Mouse (Mus musculus): ENCODE results near the gene Acrbp. TPM values are rescaled to one million over a fixed set of nuclear protein-coding genes. Genes with fewer than 3 reads are reported as not detected.

Gene Acrbp
- total RNA-seq, 2 experiments from 2014 or later: 15.9 to 19.2 TPM

GRCm38 (mm10) chr6:125096597-125097345 lies 47.3 kb downstream of the Acrbp start:
- no peak for TF ChIP-seq CTCF (conservative IDR thresholded peaks at IDR 0.05)
- Histone ChIP-seq H3K27ac (peak overlapping the region; percentile 98), H3K4me3 (peak overlapping the region; percentile 85)
- DNase-seq (ENCODE audit: low spot score in 2 of 2): peak in 1 of 2 experiments; percentile 46

- no peak for DNase-seq (ENCODE audit: low spot score in 2 of 2)
- TF ChIP-seq CTCF (conservative IDR thresholded peaks at IDR 0.05): no peak
- Histone ChIP-seq H3K27ac (peak overlapping the region; percentile 98), H3K4me3 (peak overlapping the region; percentile 85)
Observed at GRCm38 (mm10) chr6:125097346-125097689, 47.8 kb downstream of the Acrbp start.

- TF ChIP-seq CTCF (conservative IDR thresholded peaks at IDR 0.05): no peak
- Histone ChIP-seq H3K27ac (peak overlapping the region; percentile 98), H3K4me3 (peak overlapping the region; percentile 85)
- DNase-seq (ENCODE audit: low spot score in 2 of 2): no peak
Observed at GRCm38 (mm10) chr6:125097951-125098350, 48.5 kb downstream of the Acrbp start.

DNA sequence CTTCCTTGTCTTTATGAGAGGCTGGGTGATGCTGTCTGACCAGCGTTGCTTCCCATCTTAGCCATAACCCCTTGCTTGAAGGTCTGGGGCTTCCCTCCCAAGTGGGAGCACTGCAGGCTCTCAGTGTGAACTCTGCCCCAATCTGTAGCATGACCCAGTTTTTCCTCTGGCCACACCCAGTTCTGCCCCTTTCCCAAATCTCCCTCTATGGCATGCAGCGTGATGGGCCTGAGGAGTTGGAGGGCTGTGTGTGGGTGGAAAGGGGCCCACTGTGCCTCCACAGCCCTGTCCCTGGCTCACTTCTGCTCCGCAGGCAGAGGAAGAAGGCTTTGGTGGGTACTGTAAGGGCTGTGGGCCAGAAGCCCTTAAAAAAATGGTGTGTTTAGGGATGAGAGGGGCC lies 49.0 kb downstream of the Acrbp start:
- no peak for DNase-seq (ENCODE audit: low spot score in 2 of 2)
- TF ChIP-seq CTCF (conservative IDR thresholded peaks at IDR 0.05): no peak
- Histone ChIP-seq H3K4me3 (peak overlapping the region; percentile 85), H3K27ac (peak overlapping the region; percentile 98)

DNA sequence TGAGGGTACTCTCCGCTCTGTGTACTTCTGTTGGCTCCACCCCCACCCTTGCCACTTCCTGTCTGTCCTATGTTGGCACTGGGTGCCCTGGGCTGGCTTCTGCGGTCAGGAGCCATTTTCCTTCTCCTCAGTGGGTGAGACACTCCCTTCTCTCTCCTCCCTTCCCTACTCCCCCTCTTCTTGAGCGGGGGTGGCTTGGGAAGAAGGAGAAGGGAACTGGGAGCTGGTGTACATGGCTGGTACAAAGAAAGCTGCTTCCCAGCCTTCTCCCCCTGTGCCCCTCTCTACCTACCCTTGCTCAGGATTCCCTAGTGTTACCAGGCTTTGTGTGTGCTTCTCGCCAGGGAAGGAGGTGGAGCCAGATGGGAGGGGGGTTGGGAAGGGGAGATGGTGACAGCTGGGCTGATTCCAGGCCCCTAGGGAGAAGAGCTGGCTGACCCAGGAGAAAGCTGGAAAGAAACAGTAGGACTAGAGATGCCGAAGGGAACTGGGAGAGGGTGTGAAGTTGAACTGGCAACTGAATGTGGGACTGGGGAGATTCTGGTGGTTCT lies 50.0 kb downstream of the Acrbp start:
- no peak for DNase-seq (ENCODE audit: low spot score in 2 of 2)
- Histone ChIP-seq H3K27ac (peak overlapping the region; percentile 98), H3K4me3 (peak overlapping the region; percentile 85)
- no peak for TF ChIP-seq CTCF (conservative IDR thresholded peaks at IDR 0.05)

- no peak for TF ChIP-seq CTCF (conservative IDR thresholded peaks at IDR 0.05)
- DNase-seq (ENCODE audit: low spot score in 2 of 2): no peak
- Histone ChIP-seq H3K27ac (no peak overlapping the region), H3K4me3 (no peak overlapping the region)
Observed at GRCm38 (mm10) chr6:125101444-125101843, 52.0 kb downstream of the Acrbp start.

DNA sequence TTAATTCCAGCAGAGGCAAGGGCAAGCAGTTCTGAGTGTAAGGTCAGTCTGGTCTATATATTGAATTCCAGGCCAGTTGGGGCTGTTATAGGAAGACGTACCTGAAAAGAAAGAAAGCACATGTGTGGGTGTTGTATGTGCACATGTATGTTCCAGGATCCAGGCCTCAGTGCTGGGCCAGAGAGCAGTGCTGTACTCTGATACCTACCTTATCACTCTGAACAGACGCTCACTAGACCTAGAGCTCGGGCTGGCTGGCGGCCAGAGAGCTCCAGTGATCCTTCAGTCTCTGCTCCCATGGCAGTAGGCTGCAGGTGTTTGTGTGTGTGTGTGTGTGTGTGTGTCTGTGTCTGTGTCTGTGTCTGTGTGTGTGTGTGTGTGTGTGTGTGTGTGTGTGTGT lies 54.7 kb downstream of the Acrbp start:
- DNase-seq (ENCODE audit: low spot score in 2 of 2): no peak
- TF ChIP-seq CTCF (conservative IDR thresholded peaks at IDR 0.05): no peak
- H3K27ac ChIP-seq: no peak overlapping the region
- H3K4me3 ChIP-seq: no peak overlapping the region

GRCm38 (mm10) chr6:125107705-125108104 lies 58.2 kb downstream of the Acrbp start:
- Histone ChIP-seq H3K4me3 (no peak overlapping the region), H3K27ac (no peak overlapping the region)
- no peak for DNase-seq (ENCODE audit: low spot score in 2 of 2)
- TF ChIP-seq CTCF (conservative IDR thresholded peaks at IDR 0.05): peak; percentile 63

- Histone ChIP-seq H3K4me3 (no peak overlapping the region), H3K27ac (no peak overlapping the region)
- TF ChIP-seq CTCF (conservative IDR thresholded peaks at IDR 0.05): no peak
- DNase-seq (ENCODE audit: low spot score in 2 of 2): no peak
Observed at GRCm38 (mm10) chr6:125109371-125109770, 59.9 kb downstream of the Acrbp start.

DNA sequence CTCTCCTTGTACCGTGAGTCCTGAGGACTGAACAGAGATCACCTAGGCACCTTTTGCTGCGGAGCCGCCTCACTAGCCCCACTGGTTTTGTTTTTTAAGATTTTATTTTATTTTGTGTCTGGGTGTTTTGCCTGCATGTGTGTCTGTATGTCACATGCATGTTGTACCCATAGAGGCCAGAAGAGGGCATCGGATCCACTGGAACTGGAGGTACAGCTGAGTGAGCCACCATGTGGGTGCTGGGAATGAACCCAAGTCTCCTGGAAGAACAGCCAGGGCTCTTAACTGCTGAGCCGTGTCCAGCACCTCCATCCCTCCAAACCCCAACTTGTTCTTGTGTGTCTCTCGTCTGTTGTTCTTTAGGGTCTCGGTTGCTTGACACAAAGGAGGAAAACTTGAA lies 61.4 kb downstream of the Acrbp start:
- H3K27ac ChIP-seq: no peak overlapping the region
- peak; percentile 71 for TF ChIP-seq CTCF (conservative IDR thresholded peaks at IDR 0.05)
- no peak overlapping the region for H3K4me3 ChIP-seq
- no peak for DNase-seq (ENCODE audit: low spot score in 2 of 2)

GRCm38 (mm10) chr6:125112553-125112952 lies 63.1 kb downstream of the Acrbp start:
- Histone ChIP-seq H3K4me3 (no peak overlapping the region), H3K27ac (no peak overlapping the region)
- no peak for DNase-seq (ENCODE audit: low spot score in 2 of 2)
- TF ChIP-seq CTCF (conservative IDR thresholded peaks at IDR 0.05): no peak

Small RNAs within 50 kb of the gene (microRNA-seq; reads per million reads assigned to microRNA genes)
- 1.3 to 1.7 reads per million in 2 experiments for gene Mir7045

Other genes starting within 250 kb of the Acrbp start
- gene Spsb2, start 241.0 kb upstream of the Acrbp start, total RNA-seq (2021): 1 to 10 TPM; 3.4 to 4.6 TPM
- gene Tpi1, start 235.4 kb upstream of the Acrbp start, total RNA-seq (2021): 100 to 1,000 TPM; 713 to 768 TPM
- 100 to 1,000 TPM; 185 to 198 TPM for gene Usp5, start 220.2 kb upstream of the Acrbp start, total RNA-seq (2021)
- 1 to 10 TPM in 1 of 2 experiments, under 1 TPM in 1; 0.47 to 1.3 TPM for gene Cdca3, start 220.1 kb upstream of the Acrbp start, total RNA-seq (2021)
- under 1 TPM in 1 of 2 experiments, not detected in 1; 0.20 TPM for gene Gnb3, start 209.4 kb upstream of the Acrbp start, total RNA-seq (2021)
- 10 to 100 TPM; 33.7 to 36.7 TPM for gene P3h3, start 191.9 kb upstream of the Acrbp start, total RNA-seq (2021)
- 100 to 1,000 TPM; 181 to 199 TPM for gene Gpr162, start 185.7 kb upstream of the Acrbp start, total RNA-seq (2021)
- under 1 TPM; 0.18 to 0.47 TPM for gene Cd4, start 161.5 kb upstream of the Acrbp start, total RNA-seq (2021)
- 1 to 10 TPM; 1.3 to 1.7 TPM for gene Lag3, start 138.0 kb upstream of the Acrbp start, total RNA-seq (2021)
- 1,000 to 10,000 TPM in 1 of 2 experiments, 100 to 1,000 TPM in 1; 991 to 1,057 TPM for gene Ptms, start 129.6 kb upstream of the Acrbp start, total RNA-seq (2021)
- gene Mlf2, start 118.3 kb upstream of the Acrbp start, total RNA-seq (2021): 100 to 1,000 TPM; 627 to 642 TPM
- 100 to 1,000 TPM; 136 to 151 TPM for gene Cops7a, start 84.2 kb upstream of the Acrbp start, total RNA-seq (2021)
- 100 to 1,000 TPM; 163 to 181 TPM for gene Pianp, start 53.0 kb upstream of the Acrbp start, total RNA-seq (2021)
- 10 to 100 TPM; 50.0 to 50.9 TPM for gene Zfp384, start 40.5 kb upstream of the Acrbp start, total RNA-seq (2021)
- 10 to 100 TPM; 60.1 to 63.2 TPM for gene Ing4, start 9.9 kb upstream of the Acrbp start, total RNA-seq (2021)
- 1 to 10 TPM in 1 of 2 experiments, under 1 TPM in 1; 0.61 to 1.1 TPM for gene Lpar5, start 18.2 kb downstream of the Acrbp start, total RNA-seq (2021)
- 100 to 1,000 TPM; 176 to 185 TPM for gene Chd4, start 46.3 kb downstream of the Acrbp start, total RNA-seq (2021)
- 10 to 100 TPM; 30.8 to 31.7 TPM for gene Nop2, start 82.2 kb downstream of the Acrbp start, total RNA-seq (2021)
- 10 to 100 TPM; 69.9 to 71.9 TPM for gene Iffo1, start 95.6 kb downstream of the Acrbp start, total RNA-seq (2021)
- 1,000 to 10,000 TPM; 2,438 to 2,531 TPM for gene Gapdh, start 116.8 kb downstream of the Acrbp start, total RNA-seq (2021)
- gene Ncapd2, start 142.0 kb downstream of the Acrbp start, total RNA-seq (2021): 10 to 100 TPM; 24.3 to 28.5 TPM
- 10 to 100 TPM; 70.8 to 75.3 TPM for gene Mrpl51, start 142.1 kb downstream of the Acrbp start, total RNA-seq (2021)
- gene Vamp1, start 165.9 kb downstream of the Acrbp start, total RNA-seq (2021): 10 to 100 TPM; 83.5 to 83.6 TPM
- gene Tapbpl, start 182.2 kb downstream of the Acrbp start, total RNA-seq (2021): 1 to 10 TPM; 3.2 to 4.2 TPM
- gene Cd27, start 187.3 kb downstream of the Acrbp start, total RNA-seq (2021): not detected
- gene Tuba3a, start 236.4 kb downstream of the Acrbp start, total RNA-seq (2021): not detected

All from layer of hippocampus, adult 2 months (tissue).